Mouse (Mus musculus) adrenal gland, postnatal 25 days (tissue): ENCODE results near the gene Smpdl3a. TPM values are rescaled to one million over a fixed set of nuclear protein-coding genes. Genes with fewer than 3 reads are reported as not detected.

Source experiments
- DNase-seq: peaks from one replicate; pipeline ENCODE4 v3.0.0; 2021; ENCODE audit warnings: mixed read lengths
- long read RNA-seq: library from polyadenylated mRNA; stranded (forward); transcript quantifications from one replicate; pipeline ENCODE4 v2.0.0, GENCODE M21; 2021
- total RNA-seq: library from RNA; stranded (reverse); gene quantifications from 2 replicates; pipeline ENCODE4 v1.2.3, GENCODE M21; 2021

The Smpdl3a gene
- total RNA-seq, result 36.0 and 38.7 TPM in 2 replicates
- long read RNA-seq, transcript Smpdl3a-201 (8 exons, 1,961 nt), result major isoform, 56 of 67 reads
- long read RNA-seq, partial matches to known transcripts, result 5 of 67 reads
- long read RNA-seq, other reads (novel, unspliced or antisense), result 6 of 67 reads

DNA sequence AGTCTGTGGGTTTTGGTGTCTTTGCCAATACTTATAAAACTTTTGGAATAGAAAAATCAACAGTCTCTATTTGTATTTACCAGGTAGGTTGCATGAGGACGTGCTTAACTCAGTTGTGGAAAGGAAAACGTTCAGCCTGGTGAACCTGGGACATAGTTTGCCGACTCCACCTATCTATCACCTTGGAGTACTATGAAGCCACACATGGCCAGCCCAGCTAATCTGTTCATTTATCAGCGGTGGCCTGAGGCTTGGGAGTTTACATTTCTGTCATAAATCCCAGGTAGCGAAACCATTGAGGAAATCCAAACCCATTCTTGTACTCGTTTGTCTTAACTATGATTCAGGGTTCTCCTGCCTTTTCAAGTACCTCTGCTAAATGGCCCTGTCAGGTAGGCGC, at the start of gene Smpdl3a:
Gene Smpdl3a, plus strand, starts transcription at position 318 of the 400 bp plus-strand sequence.
- DNase-seq, result no peak

DNA sequence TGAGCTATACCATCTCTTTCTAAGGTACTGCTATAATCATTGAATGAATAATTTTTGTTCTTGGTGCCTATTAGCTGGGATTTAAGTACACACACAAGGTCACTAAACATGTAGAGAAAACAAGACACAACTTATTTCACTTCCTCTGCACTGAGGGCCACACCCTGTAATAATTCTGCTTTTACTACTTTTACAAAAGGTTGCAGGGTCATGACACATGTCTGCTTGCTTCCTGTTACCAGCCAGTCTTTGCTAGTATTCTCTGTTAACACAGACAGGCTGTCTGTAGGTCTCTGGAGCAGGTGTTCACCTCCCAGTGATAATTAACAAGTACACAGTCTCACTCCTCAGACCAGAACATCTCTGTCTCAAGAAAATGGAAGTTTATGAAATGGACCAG, 48.7 kb upstream of the Smpdl3a start:
- DNase-seq, result no peak

DNA sequence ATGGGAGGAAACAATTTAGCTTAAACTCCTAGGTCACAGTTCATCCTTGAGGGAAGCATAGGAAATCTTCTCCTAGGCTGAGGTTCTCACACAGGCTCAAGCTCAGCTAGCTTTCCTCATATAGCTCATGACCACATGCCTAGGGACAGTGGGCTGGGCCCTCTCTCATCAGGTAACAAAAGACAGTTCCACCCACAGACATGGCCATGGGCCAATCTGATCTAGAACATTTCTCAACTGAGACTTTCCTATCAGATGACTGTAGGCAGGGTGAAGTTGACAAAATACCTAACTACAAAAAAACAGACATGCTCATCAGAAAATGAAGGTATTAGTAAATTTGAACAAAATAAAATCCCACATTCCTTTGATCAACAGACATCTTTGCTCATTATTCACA, 47.0 kb upstream of the Smpdl3a start:
- no peak for DNase-seq

DNA sequence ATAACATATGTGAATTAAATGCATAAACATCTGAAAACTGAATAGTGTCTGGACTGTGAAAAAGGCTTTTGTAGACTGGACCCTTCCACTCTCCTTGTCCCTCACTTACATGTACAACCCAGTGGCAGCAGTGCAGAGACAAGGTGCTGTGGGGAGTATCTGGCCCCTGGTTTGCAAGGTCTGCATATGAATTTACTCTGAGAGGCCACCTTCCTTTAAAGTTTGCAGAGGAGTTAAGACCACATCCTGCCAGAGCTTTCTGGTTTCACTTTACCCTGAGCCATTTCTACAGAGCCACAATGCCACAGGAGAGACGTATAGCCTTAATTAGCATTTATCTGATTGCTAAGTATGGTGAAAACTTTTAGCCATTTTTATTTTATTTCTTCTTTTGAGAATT, 40.8 kb upstream of the Smpdl3a start:
- DNase-seq, result no peak

DNA sequence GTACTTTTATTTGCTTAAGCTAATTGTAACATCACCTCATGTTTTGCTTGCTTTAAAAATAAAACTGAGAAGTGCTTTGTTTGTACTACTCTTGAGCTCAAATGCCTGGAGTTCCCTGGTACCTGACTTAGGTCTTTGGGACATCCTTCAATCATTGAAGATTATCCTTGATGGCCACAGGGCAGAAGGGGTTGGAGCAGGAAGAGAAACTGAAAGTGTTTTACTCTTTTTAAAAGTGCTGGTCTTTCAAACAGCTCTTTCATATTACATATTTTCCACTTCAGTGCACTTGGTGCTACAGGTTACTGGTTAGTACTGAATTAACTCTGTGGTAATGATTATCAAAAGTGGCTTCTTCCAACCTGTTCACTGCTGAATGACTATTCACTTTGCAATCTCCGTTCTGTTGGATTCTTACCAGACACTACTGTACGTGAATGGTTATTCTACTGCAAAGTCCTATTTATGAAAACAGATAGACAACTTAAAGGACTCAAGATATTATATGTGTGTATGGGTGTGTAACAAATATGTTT, 38.9 kb upstream of the Smpdl3a start:
- DNase-seq, result no peak

DNA sequence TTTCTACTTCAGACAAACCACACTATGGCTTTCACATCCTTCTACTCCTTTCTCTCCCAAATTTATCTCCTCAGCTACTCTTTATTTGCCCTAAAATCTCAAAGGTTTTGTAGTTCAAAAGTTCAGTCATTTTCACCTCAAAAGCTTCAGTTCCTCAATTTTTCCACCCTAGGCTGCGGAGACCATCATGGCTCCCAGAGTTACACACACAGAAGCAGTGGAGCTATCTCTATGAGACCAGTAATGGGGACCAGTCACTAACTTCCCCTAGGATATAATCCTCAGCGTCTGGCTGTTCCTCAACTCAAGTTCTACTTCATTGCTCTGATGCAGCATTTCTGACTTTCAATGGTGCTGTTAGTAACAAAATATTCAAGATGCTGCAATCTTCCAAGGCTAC, 35.1 kb upstream of the Smpdl3a start:
- no peak for DNase-seq

DNA sequence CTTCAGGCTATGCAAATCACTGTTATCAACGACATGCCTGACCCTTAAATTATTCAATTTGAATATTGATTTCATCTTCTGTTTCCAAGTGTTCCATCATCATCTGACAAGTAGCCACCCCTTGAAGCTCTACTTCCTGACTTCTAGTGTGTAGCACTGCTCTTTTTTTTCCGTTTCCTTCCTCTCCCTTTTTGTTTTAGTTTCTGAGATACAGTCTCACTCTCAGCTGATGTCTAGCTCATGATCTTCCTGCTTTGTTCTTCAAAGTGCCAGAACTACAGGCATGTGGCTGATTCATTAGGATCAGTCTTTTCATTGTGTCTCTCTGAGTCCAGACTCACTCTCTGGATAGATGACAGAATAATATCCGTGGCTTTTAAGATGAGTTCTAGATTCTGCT, 33.4 kb upstream of the Smpdl3a start:
- DNase-seq, result no peak

DNA sequence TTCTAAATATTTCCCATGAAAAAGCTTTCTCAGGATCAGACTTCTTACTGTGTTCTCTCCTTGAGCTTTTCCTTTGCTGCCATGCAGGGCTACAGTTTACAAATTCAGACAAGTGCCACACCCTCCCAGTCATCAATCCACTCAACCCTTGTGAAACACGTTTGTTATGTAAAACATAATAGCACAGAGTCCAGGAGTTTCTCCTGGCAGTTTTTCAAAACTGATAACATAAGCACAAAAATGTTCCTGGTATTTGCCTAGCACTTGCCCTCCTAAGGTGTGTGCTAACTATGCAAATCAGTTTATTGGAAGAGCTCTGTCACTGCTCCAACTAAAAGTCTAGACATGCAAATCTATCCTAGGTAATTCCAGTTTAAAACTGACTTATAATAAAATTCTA, 31.1 kb upstream of the Smpdl3a start:
- no peak for DNase-seq

DNA sequence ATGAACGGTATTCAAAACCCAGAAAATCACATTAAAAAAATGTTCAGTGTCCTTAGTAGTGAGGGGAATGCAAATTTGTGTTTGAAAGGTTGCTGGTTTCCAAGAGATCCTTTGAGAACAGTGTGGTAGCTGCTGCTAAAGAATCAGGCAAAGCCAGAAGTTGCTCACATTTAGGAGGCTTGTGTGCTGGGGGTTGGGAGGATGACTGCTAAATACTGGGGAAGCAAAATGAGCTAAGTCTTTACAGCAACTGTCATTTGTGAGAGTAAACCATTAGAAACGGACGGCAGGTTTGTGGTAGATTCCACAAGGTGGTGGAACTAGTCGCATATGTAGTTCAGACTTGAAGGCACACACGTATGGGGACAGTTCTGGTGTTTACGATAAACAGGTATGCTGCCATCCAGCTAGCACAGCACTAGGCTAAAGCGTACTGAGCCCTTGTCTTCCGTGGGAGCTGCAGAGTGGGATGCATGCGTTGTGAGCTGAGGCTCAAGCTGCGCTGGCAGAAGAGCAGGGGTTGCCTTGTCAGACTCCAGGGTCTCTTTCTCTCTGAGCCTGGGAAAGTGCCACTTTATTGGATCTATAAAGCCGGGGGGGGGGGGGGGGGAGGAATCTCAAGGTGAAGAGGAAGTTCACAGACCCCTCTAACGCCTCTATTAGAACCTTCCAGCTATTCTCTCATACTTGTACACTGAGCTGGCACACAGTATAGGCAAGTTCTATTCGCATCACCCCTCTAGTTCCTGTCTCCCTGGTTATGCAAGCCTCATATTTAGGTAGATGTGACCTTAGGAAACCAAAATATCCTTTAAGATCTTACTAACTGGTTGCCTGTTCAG, 10.6 kb upstream of the Smpdl3a start:
- DNase-seq, result no peak

DNA sequence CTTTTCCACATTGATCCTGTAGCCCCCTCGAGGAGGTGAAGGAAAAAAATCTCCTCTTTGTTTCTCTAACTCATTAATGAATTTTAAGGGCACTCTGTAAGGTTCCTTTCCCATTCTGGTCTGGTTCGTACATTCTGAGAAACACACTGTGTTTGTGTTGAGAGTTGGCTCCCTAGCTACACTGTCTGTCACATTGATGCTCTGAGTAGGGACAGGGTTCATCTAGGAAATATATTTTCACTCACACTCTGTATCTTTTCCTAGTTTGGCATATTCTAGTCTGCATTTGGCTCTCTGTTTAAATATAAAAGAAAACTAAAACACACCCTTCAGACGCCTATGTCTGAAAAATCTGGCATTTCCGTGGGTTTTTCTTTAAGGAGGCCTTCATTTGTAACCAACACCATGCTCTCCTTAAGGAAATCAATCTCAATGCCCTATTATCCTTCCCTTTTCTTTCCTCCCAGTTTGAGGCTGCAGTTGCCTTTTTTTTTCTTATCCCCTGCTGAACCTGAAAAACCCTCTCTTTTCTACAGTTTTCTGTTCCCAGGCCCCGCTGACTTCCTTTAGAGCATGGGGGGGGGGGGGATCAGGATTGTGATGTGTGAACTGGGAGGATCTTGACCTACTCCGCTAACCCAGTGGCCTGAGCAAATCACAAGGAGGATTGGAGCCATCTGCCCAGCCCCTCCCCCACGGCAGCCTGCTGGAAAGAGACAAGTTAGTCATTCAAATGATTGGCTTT, 9.8 kb upstream of the Smpdl3a start:
- peak; percentile 81 for DNase-seq

DNA sequence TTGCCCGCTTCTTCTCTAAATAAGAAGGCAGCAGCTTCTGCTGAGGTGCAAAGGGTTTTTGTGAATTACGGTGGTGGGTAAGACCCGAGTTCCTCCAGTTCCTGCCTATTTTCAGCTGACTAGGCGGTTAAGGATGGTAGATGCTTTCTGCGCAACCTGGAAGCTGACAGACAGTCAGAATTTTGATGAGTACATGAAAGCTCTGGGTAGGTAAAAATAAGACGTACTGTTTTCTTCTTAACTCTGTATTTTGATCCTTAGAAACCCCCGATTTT, 9.3 kb upstream of the Smpdl3a start, which contains the start of gene Fabp7:
Gene Fabp7, plus strand, starts transcription at position 6 of the 275 bp plus-strand sequence.
- DNase-seq, result no peak

DNA sequence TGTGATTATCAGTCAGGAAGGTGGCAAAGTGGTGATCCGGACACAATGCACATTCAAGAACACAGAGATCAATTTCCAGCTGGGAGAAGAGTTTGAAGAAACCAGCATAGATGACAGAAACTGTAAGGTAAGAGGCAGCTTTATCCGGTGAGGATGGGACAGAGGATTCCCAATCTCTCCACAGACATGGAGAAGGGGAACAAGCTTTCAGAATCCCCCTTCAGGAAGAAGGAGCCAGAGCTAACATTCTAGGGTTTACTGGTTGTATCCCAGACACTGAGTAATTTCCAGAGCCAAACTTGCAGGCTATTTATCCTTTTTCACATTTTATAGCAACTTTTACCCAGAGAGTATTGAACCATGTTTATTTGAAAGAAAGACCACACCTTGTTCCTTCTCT, 8.6 kb upstream of the Smpdl3a start:
- no peak for DNase-seq

DNA sequence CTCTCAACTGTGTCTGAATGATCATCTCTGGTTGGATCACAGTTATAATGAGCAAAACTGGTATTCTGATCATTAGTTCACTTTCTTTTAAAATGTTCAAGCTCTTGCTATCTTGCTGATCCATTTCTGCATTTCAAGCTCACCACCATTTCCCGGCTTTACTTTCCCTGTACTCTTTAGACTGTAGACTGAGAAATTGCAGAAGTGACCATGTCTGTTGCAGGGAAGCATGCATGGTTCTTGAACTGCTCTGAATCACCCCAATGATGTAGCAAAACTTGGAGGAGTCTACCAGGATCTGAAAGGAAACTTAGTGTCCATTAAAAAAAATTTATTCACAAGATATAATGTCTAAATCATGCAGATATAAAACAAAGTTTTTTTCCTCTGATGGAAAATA, 1.2 kb upstream of the Smpdl3a start:
- no peak for DNase-seq

DNA sequence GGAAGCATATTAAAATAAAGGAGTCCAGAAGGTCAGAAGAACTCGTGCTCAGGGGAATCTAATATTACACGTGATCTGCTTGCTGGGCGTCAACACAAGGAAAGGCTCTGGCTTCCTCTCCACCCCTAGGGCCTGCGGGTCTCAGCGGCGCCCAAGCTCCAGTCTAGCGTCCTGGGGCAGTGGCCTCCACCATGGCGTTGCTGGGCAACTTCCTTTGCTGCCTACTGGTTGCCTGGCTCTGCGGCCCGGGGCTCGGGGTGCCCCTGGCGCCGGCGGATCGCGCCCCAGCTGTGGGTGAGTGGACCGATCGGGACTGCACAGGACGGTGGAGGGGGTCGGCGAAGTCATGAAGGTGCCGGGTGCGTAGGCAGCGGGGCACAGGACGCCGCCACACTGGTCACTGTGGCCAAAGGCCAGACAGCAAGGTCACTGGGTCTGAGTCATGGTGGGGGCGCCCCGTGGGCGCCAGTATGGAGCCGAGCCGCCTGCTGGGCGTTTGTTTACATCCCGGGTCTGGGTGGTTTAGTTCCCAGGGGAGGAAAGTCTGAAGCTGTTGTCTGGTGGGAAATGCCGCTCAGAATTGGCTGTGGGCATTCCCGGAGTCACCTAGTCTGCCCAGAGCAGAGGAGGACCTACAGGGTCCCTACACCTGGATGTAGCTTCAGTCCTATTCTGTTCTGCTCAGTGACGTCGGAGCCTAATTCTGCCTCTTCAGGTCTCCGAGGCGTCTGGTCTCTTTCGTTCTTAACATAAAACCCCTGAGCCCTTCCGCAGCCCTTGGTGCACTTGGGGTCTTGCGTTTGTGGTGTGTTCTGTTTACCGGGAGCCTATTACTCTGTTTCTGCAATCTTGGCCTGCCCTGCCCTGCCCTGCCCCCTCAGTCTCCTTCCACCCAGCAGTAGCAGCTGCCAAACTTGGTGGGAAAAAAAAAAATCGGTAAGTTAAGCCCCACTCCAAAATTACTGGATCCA, 641 bp downstream of the Smpdl3a start:
- DNase-seq, result peak; percentile 75

DNA sequence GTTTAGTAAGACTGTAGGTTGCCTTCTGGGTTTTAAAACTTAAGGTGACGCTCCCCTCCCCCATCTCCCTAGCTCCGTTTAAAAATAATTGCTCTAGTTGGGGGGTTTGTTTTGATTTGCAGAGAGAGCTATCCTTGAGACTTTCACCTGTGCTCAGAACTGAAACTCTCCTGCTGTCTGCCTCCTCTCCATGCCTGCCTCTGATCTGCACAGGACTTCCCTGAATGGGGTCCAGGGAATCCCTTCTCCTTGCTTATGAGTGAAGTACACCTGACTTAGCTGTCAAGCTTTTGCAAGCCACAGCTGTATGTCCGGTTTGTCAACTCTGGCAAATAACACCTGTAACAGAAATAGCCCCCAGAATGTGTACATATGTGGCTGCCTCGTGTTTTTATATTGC, 1.4 kb downstream of the Smpdl3a start:
- DNase-seq, result no peak

DNA sequence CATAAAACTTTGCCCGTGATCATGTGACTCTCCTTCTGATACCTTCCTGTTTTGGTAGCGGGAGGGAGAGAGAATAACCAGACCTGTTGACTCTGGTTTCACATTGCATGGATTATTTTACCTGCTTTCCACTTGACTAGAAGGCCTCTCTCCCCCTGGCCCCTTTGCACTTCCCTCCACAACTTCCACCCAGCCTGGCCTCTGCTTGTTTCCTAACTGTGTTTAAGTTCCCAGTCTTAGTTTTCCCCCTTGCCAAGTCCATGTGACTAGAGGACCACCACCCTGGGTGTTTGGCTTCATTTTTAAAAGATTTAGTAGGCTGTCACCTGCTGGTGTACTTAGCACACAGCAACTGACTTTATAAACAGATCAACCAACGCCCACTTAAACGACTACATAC, 1.9 kb downstream of the Smpdl3a start:
- DNase-seq, result no peak

DNA sequence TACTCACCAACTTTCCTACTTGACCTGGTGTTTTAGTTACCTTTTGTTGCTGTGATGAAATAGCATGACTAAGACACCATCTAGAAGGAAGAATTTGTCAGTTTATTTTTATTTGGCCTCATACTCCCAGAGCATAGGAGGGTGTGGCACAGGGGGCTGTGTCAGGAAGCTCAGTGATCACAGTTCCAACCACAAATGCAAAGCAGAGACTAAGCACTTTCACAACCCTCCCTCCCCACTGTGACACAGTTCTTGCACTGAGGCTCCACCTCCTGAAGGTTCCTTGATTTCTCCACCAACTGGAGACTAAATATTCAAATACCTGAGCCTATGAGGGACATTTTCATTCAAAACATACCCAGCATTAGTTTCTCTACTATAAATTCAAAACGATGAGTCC, 5.4 kb downstream of the Smpdl3a start:
- DNase-seq, result no peak

DNA sequence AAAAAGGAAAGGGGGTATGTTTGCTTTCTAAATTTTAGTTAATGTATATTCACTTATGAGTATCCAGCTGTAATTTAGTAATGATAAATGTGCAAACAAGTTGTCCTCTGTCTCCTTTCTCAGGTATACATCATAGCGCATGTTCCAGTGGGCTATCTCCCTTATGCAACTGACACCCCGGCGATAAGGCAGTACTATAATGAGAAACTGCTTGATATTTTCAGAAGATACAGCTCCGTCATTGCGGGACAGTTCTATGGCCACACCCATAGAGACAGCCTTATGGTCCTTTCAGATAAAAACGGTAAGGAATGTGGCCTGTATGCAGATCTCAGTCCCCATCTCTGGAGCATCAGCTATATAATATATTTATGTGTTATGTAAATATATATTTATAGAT, 13.6 kb downstream of the Smpdl3a start:
- no peak for DNase-seq

DNA sequence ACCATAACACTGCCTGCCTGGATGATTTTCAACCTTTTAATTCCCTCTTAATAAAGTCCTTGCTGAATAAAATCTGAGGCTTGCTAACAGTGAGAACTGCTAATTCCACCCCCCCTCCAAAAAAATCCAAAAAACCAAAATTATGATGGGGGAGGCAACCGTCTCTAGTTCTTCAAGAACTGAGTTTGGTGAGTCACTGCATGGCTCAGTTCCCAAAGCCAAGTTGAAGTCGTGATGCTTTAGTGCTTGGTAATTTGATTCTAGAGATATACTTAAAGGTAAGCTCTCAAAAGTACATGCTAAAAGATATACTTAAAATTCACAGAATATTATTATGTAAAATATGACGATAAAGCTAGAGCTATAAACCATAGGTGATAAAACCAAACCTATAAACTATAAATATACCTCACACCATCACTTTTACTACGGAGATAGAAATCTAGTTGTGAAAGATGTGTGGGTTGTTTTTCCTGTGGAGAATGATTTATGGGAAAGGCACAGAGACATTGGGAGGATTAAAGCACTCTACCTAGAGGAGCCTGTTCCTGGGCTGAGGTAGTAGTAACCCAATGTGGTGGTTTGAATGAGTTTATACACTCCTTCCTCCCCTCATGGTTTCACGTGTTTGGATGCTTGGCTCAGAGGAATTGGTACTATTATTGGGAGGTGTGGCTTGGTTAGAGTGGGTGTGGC, 18.2 kb downstream of the Smpdl3a start:
- DNase-seq, result no peak

DNA sequence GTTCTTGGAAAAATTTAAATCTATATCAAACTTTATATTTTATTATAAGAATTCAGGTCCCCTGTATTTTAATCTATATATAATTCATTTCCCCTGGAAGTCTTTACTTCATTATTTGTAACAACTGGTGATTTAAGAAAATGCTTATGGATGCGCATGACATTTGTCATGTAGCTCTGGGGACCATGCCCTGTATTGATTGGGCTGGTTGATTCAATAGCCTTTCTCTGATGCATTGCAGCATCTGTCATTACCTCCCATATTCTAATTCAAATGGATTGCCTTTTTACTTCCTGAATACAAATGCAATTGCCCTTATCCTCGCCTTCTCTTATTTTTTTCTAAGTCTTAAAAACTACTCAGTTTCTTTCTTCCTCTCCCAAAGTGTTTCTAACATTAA, 20.2 kb downstream of the Smpdl3a start:
- no peak for DNase-seq

DNA sequence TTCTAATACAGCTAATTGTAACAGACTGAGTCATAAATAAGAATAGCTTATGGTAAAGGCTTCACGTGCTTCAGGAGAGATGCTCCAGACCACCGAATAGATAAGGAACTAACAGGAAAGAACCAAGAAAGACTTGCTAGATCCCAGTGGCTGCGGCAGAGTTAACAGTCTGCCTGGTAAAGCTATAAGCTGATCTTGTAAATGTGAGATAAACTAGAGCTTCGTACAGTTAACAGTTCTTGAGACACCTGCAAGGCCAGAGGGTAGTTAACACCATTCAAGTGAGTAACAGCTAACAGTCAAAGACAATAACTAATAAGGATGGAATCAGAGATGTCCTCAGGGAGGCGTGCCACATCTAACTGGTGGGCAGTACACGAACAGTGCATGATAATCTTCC, 21.7 kb downstream of the Smpdl3a start:
- no peak for DNase-seq

DNA sequence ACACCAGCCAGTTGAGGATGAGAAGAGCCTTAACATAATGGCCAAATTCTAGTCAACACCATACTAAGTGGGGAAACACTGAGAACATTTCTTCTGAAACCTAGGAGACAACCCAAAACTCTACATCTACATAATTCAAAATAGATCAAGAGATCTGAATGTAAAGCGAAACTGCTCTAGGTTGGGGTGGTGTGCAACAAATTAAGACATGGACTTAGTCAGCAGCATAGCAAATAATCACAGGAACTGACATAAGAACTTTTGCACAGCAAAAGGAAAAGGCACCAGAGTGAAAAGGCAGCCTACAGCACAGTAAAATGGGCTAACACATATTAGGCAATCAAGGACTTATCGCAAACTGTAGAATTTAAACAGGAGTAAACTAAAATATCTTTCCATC, 25.1 kb downstream of the Smpdl3a start:
- DNase-seq, result no peak
